Comparison of ENCODE assay signal across 34 mouse cellular contexts in the genomic region with DNA sequence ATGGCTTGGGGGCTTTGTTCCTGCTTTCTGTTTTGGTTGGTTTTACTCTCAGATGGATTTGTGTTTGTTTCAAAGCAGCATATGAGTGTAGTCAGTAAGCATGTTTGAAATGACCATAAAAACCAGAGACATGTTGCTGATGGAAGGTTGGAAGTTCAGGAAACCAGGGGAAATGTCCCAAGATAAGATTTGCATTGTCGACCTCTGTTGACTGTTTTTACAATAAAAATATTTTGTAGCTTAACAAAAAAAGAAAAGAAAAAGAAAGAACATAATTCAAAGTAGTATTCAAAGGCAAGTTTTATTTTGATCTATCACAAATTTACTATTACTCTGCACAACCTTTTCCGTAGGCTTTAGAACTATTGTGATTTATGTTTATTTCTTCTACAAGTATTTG.
"Had no signal": no experiment of that assay in that cellular context is flagged by ENCODE, and none has a peak within 500 bp of the region (broad histone marks: within the 10 kb centered on the region; RNA-seq: fewer than 3 reads in every experiment).

No protein-coding gene starts in this region.

- H3K4me2 ChIP-seq: heart, embryonic 11.5 days; heart, embryonic 12.5 days; heart, embryonic 13.5 days; heart, embryonic 15.5 days; hindbrain, embryonic 12.5 days; hindbrain, embryonic 13.5 days; hindbrain, embryonic 14.5 days; hindbrain, embryonic 15.5 days; intestine, embryonic 15.5 days; kidney, embryonic 15.5 days had no signal

- H3K9me3 ChIP-seq: heart, embryonic 10.5 days; heart, embryonic 12.5 days; heart, embryonic 15.5 days; hindbrain, embryonic 10.5 days; hindbrain, embryonic 12.5 days; hindbrain, embryonic 13.5 days; hindbrain, embryonic 15.5 days; intestine, embryonic 15.5 days; kidney, embryonic 15.5 days had no signal

- DNase-seq: heart, postnatal 10 days; heart, postnatal 14 days; heart, postnatal 36 days; heart, postnatal 4 days; kidney, adult 11 months; kidney, adult 18-20 months; kidney, adult 2 months; kidney, adult 8-10 months; kidney, adult 9 months; kidney, postnatal 10 days; kidney, postnatal 14 days; kidney, postnatal 25 days; kidney, postnatal 36 days; layer of hippocampus, adult 9-11 months; layer of hippocampus, postnatal 36 days had no signal

- H3K9ac ChIP-seq: heart, embryonic 12.5 days; heart, embryonic 13.5 days; heart, embryonic 15.5 days; hindbrain, embryonic 12.5 days; hindbrain, embryonic 13.5 days; hindbrain, embryonic 14.5 days; hindbrain, embryonic 15.5 days; intestine, embryonic 15.5 days; kidney, embryonic 15.5 days had no signal

- H3K4me1 ChIP-seq: heart, embryonic 10.5 days; heart, embryonic 12.5 days; heart, embryonic 13.5 days; heart, embryonic 15.5 days; hindbrain, embryonic 10.5 days; hindbrain, embryonic 12.5 days; hindbrain, embryonic 13.5 days; hindbrain, embryonic 15.5 days; intestine, embryonic 15.5 days; kidney, embryonic 15.5 days had no signal

- H3K36me3 ChIP-seq: heart, embryonic 10.5 days; heart, embryonic 12.5 days; heart, embryonic 13.5 days; heart, embryonic 15.5 days; hindbrain, embryonic 10.5 days; hindbrain, embryonic 12.5 days; hindbrain, embryonic 13.5 days; hindbrain, embryonic 15.5 days; intestine, embryonic 15.5 days; kidney, embryonic 15.5 days had no signal

- H3K4me3 ChIP-seq: heart, embryonic 10.5 days; heart, embryonic 12.5 days; heart, embryonic 13.5 days; heart, embryonic 15.5 days; hindbrain, embryonic 10.5 days; hindbrain, embryonic 12.5 days; hindbrain, embryonic 13.5 days; hindbrain, embryonic 15.5 days; intestine, embryonic 15.5 days; kidney, embryonic 15.5 days; layer of hippocampus, adult 2 months; left cerebral cortex, adult 2 months had no signal

- H3K27me3 ChIP-seq: heart, embryonic 12.5 days; heart, embryonic 13.5 days; heart, embryonic 15.5 days; hindbrain, embryonic 12.5 days; hindbrain, embryonic 13.5 days; hindbrain, embryonic 15.5 days; intestine, embryonic 15.5 days; kidney, embryonic 15.5 days had no signal

- H3K27ac ChIP-seq: heart, embryonic 10.5 days; heart, embryonic 13.5 days; heart, embryonic 15.5 days; hindbrain, embryonic 10.5 days; hindbrain, embryonic 12.5 days; hindbrain, embryonic 13.5 days; hindbrain, embryonic 14.5 days; hindbrain, embryonic 15.5 days; hindbrain, postnatal 0 days; intestine, embryonic 15.5 days; kidney, embryonic 15.5 days; layer of hippocampus, adult 2 months; left cerebral cortex, adult 2 months had no signal

- ATAC-seq: hindbrain, embryonic 16.5 days; hindbrain, postnatal 0 days; inflammation-experienced regulatory T-cells, adult 6 months; intestine, embryonic 15.5 days; intestine, embryonic 16.5 days; intestine, postnatal 0 days had no signal
